Mouse (Mus musculus) E14TG2a.4 (cell line): ENCODE data around the gene Csnk1e.
A peak's percentile ranks its signal among the peaks of the same experiment; 100 is the strongest.

Experiments
- H3K27me3 ChIP-seq: 2 replicates; pipeline ENCODE4 v1.6.1; 2014; ENCODE audit warnings: low read length, control low read depth; ENCODE audit not compliant: insufficient read depth
- H3K36me3 ChIP-seq: 2 replicates; pipeline ENCODE4 v1.6.1; 2014; ENCODE audit warnings: low read length, control low read depth; ENCODE audit not compliant: insufficient read depth
- H3K4me1 ChIP-seq: replicated peaks from 2 replicates; pipeline ENCODE4 v1.6.1; 2014; ENCODE audit warnings: low read depth, low read length, control low read depth
- H3K4me3 ChIP-seq: replicated peaks from 2 replicates; pipeline ENCODE4 v1.5.1; 2014; ENCODE audit warnings: mild to moderate bottlenecking, low read length
- H3K9me3 ChIP-seq: 2 replicates; pipeline ENCODE4 v1.6.1; 2014; ENCODE audit warnings: low read length, control low read depth
- CTCF ChIP-seq: conservative IDR thresholded peaks from 2 replicates; pipeline ENCODE4 v1.5.1; 2014; ENCODE audit warnings: low read length
- NANOG ChIP-seq: IDR thresholded peaks from 2 replicates; pipeline ENCODE4 v1.6.1; 2014; ENCODE audit warnings: borderline replicate concordance, low read length, mixed read lengths
- POU5F1 ChIP-seq: IDR thresholded peaks from 2 replicates; pipeline ENCODE4 v1.6.1; 2014; ENCODE audit warnings: low read length, borderline replicate concordance

Csnk1e gene

GRCm38 (mm10) chr15:79432892-79433291 lies 22.5 kb downstream of the Csnk1e start:
- H3K9me3 ChIP-seq, result no peaks in the 10 kb centered on the region
- no peak for TF ChIP-seq NANOG
- TF ChIP-seq CTCF, result no peak
- no peak for TF ChIP-seq POU5F1
- peak overlapping the region; percentile 13; the same call in 1 of the 2 replicates for H3K4me3 ChIP-seq
- H3K36me3 ChIP-seq, result peaks cover 83% of the 10 kb centered on the region
- peaks cover 92% of the 10 kb centered on the region for H3K4me1 ChIP-seq
- no peaks in the 10 kb centered on the region for H3K27me3 ChIP-seq

DNA sequence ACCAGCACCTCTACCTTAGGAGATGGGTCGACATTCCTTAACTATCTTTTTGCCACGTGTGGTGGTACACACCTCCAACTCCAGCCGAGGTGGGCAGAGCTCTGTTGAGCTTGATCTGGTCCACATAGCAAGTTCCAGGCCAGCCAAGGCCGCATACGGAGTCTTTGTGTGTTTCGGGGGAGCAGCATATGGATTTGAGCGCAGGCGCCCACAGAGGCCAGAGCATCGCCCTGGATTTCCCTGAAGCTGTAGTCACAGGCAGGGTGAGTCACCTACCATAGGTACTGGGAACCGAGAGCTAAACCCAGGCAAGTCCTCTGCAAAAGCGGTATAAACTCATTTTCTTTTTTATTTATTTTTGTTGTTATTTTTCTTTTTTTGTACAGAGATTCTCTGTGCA lies 23.0 kb downstream of the Csnk1e start:
- H3K36me3 ChIP-seq, result peaks cover 82% of the 10 kb centered on the region
- peak overlapping the region; percentile 13; the same call in 1 of the 2 replicates for H3K4me3 ChIP-seq
- H3K4me1 ChIP-seq, result peaks cover 86% of the 10 kb centered on the region
- no peaks in the 10 kb centered on the region for H3K27me3 ChIP-seq
- TF ChIP-seq NANOG, result no peak
- TF ChIP-seq POU5F1, result no peak
- no peak for TF ChIP-seq CTCF
- H3K9me3 ChIP-seq, result no peaks in the 10 kb centered on the region

DNA sequence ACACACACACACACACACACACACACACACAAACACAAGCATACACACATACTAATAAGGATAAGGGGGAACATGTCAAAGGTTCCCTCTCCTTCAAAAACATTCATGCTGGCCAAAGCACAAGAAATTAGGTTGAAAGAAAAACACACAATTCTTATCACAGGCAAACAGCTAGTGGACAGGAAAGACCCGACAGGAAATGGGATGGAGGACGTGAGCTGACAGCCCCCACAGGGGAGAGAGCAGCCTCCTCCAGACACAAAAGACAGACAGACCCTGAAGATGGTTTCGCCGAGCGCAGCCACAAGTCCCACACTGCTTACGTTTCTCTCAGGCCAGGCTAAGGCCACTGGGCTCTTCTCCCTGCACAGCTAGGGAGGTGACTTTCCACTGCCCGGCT lies 23.4 kb downstream of the Csnk1e start:
- peaks cover 82% of the 10 kb centered on the region for H3K4me1 ChIP-seq
- no peaks in the 10 kb centered on the region for H3K27me3 ChIP-seq
- H3K4me3 ChIP-seq, result no peak overlapping the region
- H3K36me3 ChIP-seq, result peaks cover 85% of the 10 kb centered on the region
- TF ChIP-seq NANOG (no peak), POU5F1 (no peak)
- no peaks in the 10 kb centered on the region for H3K9me3 ChIP-seq

DNA sequence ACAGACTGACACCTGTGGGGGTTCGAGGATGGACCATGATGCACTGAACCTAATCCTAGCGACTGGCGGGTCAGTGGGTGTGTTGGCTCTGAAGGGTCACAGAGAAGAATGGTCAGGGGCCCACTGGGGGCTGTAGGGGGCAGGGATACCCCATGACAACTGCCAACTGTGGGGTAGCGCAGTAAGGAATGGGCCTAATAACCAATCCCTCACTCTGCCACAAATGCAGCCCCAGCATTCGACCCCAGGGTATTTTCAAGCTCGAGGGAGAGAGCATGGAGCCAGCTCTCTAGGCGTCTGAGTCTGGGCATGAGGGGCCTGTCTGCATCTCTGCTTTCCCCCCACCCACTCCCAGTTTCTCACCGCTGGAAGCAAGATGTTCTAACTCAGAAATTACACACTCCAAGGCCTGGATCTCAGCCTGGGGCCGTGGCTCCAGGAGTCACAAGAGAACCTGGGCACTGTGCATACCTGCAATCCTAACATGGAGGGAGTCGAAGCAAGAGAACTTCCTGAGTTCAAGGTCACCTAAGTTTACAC lies 24.8 kb downstream of the Csnk1e start:
- Histone ChIP-seq H3K27me3 (no peaks in the 10 kb centered on the region), H3K4me1 (peaks cover 74% of the 10 kb centered on the region), H3K4me3 (no peak overlapping the region), H3K36me3 (peaks cover 95% of the 10 kb centered on the region), H3K9me3 (no peaks in the 10 kb centered on the region)
- TF ChIP-seq NANOG (no peak), CTCF (no peak), POU5F1 (no peak)

GRCm38 (mm10) chr15:79429994-79430393 lies 25.4 kb downstream of the Csnk1e start:
- peaks cover 95% of the 10 kb centered on the region for H3K36me3 ChIP-seq
- H3K27me3 ChIP-seq, result no peaks in the 10 kb centered on the region
- TF ChIP-seq CTCF (no peak), NANOG (no peak), POU5F1 (no peak)
- H3K9me3 ChIP-seq, result no peaks in the 10 kb centered on the region
- peaks cover 74% of the 10 kb centered on the region for H3K4me1 ChIP-seq
- H3K4me3 ChIP-seq, result no peak overlapping the region

DNA sequence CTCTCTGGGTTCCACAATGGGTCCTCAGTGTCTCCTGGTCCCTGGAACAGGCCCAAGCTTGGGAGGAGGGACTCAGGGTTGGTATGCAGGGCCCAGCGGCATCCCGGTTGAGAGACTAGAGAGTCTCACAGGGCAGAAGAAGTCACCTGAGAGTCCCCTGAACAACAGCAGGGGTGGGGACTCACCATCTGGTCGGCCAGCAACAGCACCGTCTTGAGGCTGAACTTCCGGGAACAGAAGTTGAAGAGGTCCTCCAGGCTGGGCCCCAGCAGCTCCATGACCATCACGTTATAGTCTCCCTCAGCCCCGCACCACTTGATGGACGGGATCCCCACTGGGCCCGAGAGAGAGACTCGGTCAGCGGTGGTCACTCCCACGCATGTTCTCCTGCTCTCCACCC lies 25.8 kb downstream of the Csnk1e start:
- H3K36me3 ChIP-seq, result peaks cover 95% of the 10 kb centered on the region
- TF ChIP-seq POU5F1 (no peak), CTCF (no peak), NANOG (no peak)
- H3K27me3 ChIP-seq, result no peaks in the 10 kb centered on the region
- H3K9me3 ChIP-seq, result no peaks in the 10 kb centered on the region
- H3K4me1 ChIP-seq, result peaks cover 74% of the 10 kb centered on the region
- no peak overlapping the region for H3K4me3 ChIP-seq

DNA sequence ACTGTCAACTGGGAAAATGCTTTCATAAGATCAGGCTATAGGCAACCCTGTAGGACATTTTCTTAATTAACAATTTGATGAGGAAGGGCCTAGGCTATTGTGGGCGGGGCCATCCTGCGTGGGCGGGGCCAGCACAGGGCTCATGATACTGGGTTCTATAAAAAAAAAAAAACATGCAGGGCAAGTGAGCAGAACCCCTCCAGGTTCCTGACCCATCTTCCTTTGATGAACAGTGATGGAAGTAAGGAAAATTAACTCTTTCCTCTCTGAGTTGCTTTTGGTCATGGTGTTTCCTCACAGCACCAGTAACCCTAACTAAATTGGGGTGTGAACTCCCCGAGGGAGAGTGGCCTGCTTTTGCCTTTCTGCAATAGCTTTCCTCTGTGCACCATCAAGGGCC lies 26.8 kb downstream of the Csnk1e start:
- H3K27me3 ChIP-seq, result no peaks in the 10 kb centered on the region
- TF ChIP-seq NANOG (no peak), POU5F1 (no peak), CTCF (no peak)
- peaks cover 75% of the 10 kb centered on the region for H3K4me1 ChIP-seq
- peaks cover 95% of the 10 kb centered on the region for H3K36me3 ChIP-seq
- H3K9me3 ChIP-seq, result no peaks in the 10 kb centered on the region
- no peak overlapping the region for H3K4me3 ChIP-seq

- Histone ChIP-seq H3K4me3 (no peak overlapping the region), H3K27me3 (no peaks in the 10 kb centered on the region), H3K9me3 (no peaks in the 10 kb centered on the region), H3K36me3 (peaks cover 97% of the 10 kb centered on the region), H3K4me1 (peaks cover 75% of the 10 kb centered on the region)
- TF ChIP-seq POU5F1 (no peak), CTCF (no peak), NANOG (no peak)
These were observed 27.9 kb downstream of the Csnk1e start for GRCm38 (mm10) chr15:79427516-79427915.

DNA sequence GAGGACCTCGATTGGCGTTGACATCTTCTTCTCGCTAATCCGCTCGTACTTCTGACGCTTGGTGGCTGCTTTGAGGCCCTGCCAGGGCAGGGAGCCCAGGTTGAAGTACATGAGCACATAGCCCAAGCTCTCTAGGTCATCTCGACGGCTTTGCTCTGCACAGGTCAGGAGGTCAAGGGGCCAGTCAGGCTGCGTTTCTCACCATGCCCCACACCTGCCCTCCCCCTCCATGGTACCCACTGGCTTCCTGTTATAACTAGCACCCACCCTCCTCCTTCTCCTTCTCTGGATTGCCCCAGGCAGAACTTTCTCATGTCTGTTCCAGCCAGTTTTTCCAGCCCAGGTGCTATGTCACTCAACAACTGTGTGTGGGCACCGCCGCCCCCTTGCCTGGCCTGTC lies 29.9 kb downstream of the Csnk1e start:
- no peak overlapping the region for H3K4me3 ChIP-seq
- TF ChIP-seq CTCF, result no peak
- TF ChIP-seq POU5F1, result no peak
- TF ChIP-seq NANOG, result no peak

More for the DNA sequence above, 29.9 kb downstream of the Csnk1e start:
- peaks cover 98% of the 10 kb centered on the region for H3K36me3 ChIP-seq
- H3K27me3 ChIP-seq, result no peaks in the 10 kb centered on the region
- no peaks in the 10 kb centered on the region for H3K9me3 ChIP-seq
- H3K4me1 ChIP-seq, result peaks cover 77% of the 10 kb centered on the region
